Mouse (Mus musculus) layer of hippocampus, adult 18-20 months (tissue): ENCODE results near the gene Slc25a35. TPM values are rescaled to one million over a fixed set of nuclear protein-coding genes. Genes with fewer than 3 reads are reported as not detected.
"Not testable (repeated sequence)": the region's sequence is repeated elsewhere in the genome, so short reads cannot be mapped to it uniquely, and the experiment has no call there.

ENCODE experiments used
- DNase-seq, 2 experiments: peaks; one replicate each; pipeline ENCODE4 v3.0.0; 2022; ENCODE audit warnings: low spot score in 2 of 2
- microRNA-seq, 2 experiments: library from miRNA; unstranded; fragments of <30 nt; microRNA quantifications; one replicate each; pipeline ENCODE4 v1.2.0; 2021
- total RNA-seq, 2 experiments: library from RNA; stranded (reverse); gene quantifications; 2 replicates each; pipeline ENCODE4 v1.2.3; 2021

The Slc25a35 gene
- total RNA-seq, 2 experiments from 2014 or later = 4.2 to 5.3 TPM

- DNase-seq = peak in 1 of 2 experiments; percentile 35
Observed at GRCm38 (mm10) chr11:69005193-69005592, 37.3 kb downstream of the Slc25a35 start.

GRCm38 (mm10) chr11:69006575-69006974, 38.6 kb downstream of the Slc25a35 start:
- DNase-seq = not testable (repeated sequence)

GRCm38 (mm10) chr11:69008182-69009121, 40.5 kb downstream of the Slc25a35 start, which contains the start of gene Pfas:
Gene Pfas (minus strand): TSS chr11:69008460.
- peak; percentile 88 to 93 for DNase-seq

- no peak for DNase-seq
Observed at GRCm38 (mm10) chr11:69009508-69009907, 41.6 kb downstream of the Slc25a35 start.

- no peak for DNase-seq
Observed at GRCm38 (mm10) chr11:69010400-69011323, 42.7 kb downstream of the Slc25a35 start.

GRCm38 (mm10) chr11:69011445-69011844, 43.5 kb downstream of the Slc25a35 start:
- DNase-seq = not testable (repeated sequence)

- DNase-seq = peak; percentile 82 to 92
Observed at GRCm38 (mm10) chr11:69012071-69012601, 44.2 kb downstream of the Slc25a35 start.

GRCm38 (mm10) chr11:69015644-69016441, 47.9 kb downstream of the Slc25a35 start, which contains the start of gene Ctc1:
Gene Ctc1 (plus strand): TSS chr11:69015911.
- peak; percentile 89 to 92 for DNase-seq

- DNase-seq = no peak
Observed at GRCm38 (mm10) chr11:69016755-69017154, 48.8 kb downstream of the Slc25a35 start.

GRCm38 (mm10) chr11:69020691-69021090, 52.8 kb downstream of the Slc25a35 start:
- no peak for DNase-seq

Small RNA genes within 50 kb of the gene (microRNA-seq; reads per million reads assigned to microRNA genes)
- gene Mir3062 = 0 to 1.2 reads per million in 2 experiments

Other genes starting within 250 kb of the Slc25a35 start
- gene Ndel1, start 96.3 kb upstream of the Slc25a35 start, total RNA-seq = 10 to 100 TPM; 95.9 to 98.2 TPM
- gene Rnf222, start 79.6 kb upstream of the Slc25a35 start, total RNA-seq = not detected
- 100 to 1,000 TPM; 802 to 835 TPM for gene Rpl26, start 66.5 kb upstream of the Slc25a35 start, total RNA-seq
- gene Odf4, start 41.0 kb upstream of the Slc25a35 start, total RNA-seq = not detected
- gene Arhgef15, start 10.7 kb upstream of the Slc25a35 start, total RNA-seq = 1 to 10 TPM; 9.3 to 9.6 TPM
- gene Rangrf, start 7.1 kb downstream of the Slc25a35 start, total RNA-seq = 10 to 100 TPM; 16.9 to 19.4 TPM
- gene Pfas, start 40.3 kb downstream of the Slc25a35 start, total RNA-seq = 10 to 100 TPM; 22.1 to 23.4 TPM
- gene Ctc1, start 47.8 kb downstream of the Slc25a35 start, total RNA-seq = 10 to 100 TPM; 34.3 to 39.2 TPM
- gene Aurkb, start 77.5 kb downstream of the Slc25a35 start, total RNA-seq = not detected
- 10 to 100 TPM; 32.9 to 36.4 TPM for gene Borcs6, start 91.6 kb downstream of the Slc25a35 start, total RNA-seq
- 10 to 100 TPM; 15.2 to 21.0 TPM for gene Tmem107, start 102.7 kb downstream of the Slc25a35 start, total RNA-seq
- gene Vamp2, start 120.4 kb downstream of the Slc25a35 start, total RNA-seq = 1,000 to 10,000 TPM in 1 of 2 experiments, 100 to 1,000 TPM in 1; 995 to 1,010 TPM
- 100 to 1,000 TPM in 1 of 2 experiments, 10 to 100 TPM in 1; 92.9 to 115 TPM for gene Per1, start 127.1 kb downstream of the Slc25a35 start, total RNA-seq
- gene Hes7, start 152.3 kb downstream of the Slc25a35 start, total RNA-seq = 1 to 10 TPM; 1.1 to 1.6 TPM
- gene 9130213A22Rik, start 154.5 kb downstream of the Slc25a35 start, total RNA-seq = 1 to 10 TPM; 1.3 to 1.6 TPM
- gene Aloxe3, start 157.8 kb downstream of the Slc25a35 start, total RNA-seq = 1 to 10 TPM; 8.6 to 9.1 TPM
- 10 to 100 TPM; 10.7 to 18.4 TPM for gene Alox12b, start 188.9 kb downstream of the Slc25a35 start, total RNA-seq
- 10 to 100 TPM in 1 of 2 experiments, 1 to 10 TPM in 1; 8.6 to 10.1 TPM for gene Alox8, start 229.7 kb downstream of the Slc25a35 start, total RNA-seq